Mouse (Mus musculus): ENCODE data around the gene Cdkn1b.
A peak's percentile ranks its signal among the peaks of the same experiment; 100 is the strongest.

Cdkn1b gene

DNA sequence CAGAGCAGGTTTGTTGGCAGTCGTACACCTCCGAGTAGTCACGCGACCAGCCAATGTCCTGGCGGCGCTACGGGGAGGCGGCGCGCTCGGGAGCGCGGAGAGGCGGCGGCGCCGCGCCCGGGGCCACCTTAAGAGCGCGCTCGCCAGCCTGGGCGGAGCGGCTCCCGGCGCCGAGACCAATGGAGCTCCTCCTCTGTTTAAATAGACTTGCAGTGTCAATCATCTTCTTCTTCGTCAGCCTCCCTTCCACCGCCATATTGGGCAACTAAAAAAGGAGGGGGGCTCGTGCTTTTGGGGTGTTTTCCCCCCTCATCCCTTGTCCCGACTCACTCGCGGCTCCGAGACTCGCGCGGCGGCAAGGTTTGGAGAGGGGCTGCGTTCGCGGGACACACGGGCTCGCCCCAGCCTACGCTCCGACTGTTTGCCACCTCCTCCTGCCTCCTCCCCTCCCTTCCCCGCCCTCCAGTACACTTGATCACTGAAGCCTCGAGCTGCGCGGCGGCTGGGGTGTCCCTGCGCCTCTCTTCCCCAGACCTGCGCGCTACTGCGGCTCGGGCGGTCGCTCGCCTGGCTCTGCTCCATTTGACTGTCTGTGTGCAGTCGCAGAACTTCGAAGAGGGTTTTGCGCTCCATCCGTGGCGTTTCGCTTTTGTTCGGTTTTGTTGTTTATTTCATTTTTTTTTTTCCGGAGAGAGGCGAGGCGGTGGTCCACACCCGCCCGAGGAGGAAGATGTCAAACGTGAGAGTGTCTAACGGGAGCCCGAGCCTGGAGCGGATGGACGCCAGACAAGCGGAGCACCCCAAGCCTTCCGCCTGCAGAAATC, at the start of gene Cdkn1b:
Gene Cdkn1b (plus strand): TSS at position 212 of the 824 bp plus-strand sequence.
- DNase-seq (ENCODE audit: low read depth, low spot score), result peak; percentile 96

GRCm38 (mm10) chr6:134870887-134871286, 49.3 kb upstream of the Cdkn1b start:
- DNase-seq (ENCODE audit: low read depth, low spot score), result no peak

DNA sequence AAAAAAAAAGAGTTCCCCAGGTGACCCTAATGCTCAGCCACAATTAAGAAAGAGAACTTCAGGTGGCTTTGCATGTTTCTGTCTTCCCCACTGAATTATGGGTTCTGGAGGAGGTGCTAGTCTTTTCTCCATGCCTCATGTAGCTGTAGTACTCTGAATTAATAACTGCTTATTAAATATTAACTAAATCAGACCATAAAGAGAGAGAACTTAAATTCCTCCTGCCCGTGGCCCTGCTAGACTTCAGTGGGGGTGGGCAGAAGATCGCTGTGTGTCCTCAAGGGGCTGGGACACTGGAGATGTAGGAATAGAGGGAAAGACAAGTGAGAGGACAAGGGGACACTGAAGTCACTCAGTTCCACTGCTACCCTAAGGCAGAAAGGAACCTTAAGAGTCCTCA, 48.0 kb upstream of the Cdkn1b start:
- DNase-seq (ENCODE audit: low read depth, low spot score), result no peak

DNA sequence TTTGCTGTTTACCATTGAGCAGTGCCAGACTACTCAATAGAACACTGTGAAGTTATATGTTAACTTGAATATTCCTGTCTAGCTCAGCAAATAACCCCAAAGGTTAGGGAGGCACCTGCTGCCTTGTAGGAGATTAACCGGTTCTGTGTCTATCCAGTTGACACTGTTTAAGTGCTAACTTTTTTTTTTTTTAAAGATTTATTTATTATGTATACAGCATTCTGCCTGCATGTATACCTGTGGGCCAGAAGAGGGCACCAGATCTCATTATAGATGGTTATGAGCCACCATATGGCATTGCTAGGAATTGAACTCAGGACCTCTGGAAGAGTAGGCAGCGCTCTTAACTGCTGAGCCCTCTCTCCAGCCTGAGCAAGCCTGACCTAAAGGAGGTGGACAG, 47.2 kb upstream of the Cdkn1b start:
- DNase-seq (ENCODE audit: low read depth, low spot score), result peak; percentile 46

- DNase-seq (ENCODE audit: low read depth, low spot score), result peak; percentile 19
Measured at GRCm38 (mm10) chr6:134876795-134877194, 43.4 kb upstream of the Cdkn1b start.

GRCm38 (mm10) chr6:134877276-134877675, 42.9 kb upstream of the Cdkn1b start:
- DNase-seq (ENCODE audit: low read depth, low spot score), result no peak

- DNase-seq (ENCODE audit: low read depth, low spot score), result no peak
Measured at GRCm38 (mm10) chr6:134877892-134878291, 42.3 kb upstream of the Cdkn1b start.

DNA sequence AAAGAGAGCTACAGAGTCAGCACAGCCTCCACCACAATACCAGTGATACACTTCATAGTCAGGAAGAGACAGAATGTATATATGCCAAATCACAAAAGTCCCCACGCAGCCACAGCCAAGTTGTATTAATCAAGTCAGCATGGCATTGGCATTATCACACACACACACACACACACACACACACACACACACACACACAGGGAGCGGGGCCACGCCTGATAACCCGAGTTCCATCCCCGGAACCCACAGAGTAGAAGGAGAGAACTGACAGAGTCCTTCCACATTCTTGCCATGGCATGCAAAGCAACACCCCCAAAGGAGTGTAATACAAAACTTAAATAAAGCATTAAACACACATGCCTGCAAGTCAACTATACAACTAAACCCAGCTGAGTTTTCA, 40.6 kb upstream of the Cdkn1b start:
- DNase-seq (ENCODE audit: low read depth, low spot score), result no peak

DNA sequence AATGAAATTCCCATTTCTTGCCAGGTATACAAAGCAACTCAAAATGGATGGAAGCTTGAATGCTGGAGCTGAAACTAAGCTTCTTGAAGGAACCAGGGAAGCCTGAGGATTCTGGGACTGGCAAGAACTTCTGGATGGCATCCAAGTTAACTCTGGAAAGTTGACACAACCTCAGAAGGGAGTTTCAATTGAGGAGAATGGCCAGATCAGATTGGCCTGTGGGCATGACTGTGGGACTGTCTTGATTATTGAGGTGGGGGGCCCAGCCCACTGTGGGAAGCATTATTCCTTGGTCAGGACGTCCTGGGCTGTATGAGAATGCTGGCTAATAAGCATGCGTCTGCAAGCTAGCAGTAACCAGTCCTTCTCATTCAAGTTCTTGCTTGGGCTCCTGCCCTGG, 40.2 kb upstream of the Cdkn1b start:
- no peak for DNase-seq (ENCODE audit: low read depth, low spot score)

DNA sequence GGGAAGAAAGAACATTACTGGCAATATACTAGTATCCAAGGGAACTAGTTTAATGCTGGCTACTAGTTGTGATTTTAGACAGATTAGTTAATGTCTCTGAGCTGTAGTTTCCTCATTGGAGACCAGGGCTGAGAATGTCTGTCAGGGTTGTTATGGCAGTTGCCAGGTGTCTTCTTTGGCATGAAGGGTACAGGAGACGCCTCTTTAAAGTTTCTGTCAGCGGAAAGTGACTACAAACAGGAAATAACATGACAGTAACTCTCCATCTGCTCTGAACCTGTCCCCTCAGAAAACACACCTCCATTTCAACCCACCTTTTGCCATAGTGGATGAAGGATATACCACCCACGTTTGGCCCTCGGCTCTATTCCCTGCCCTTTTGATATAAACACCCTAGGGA, 36.5 kb upstream of the Cdkn1b start:
- peak; percentile 46 for DNase-seq (ENCODE audit: low read depth, low spot score)

GRCm38 (mm10) chr6:134885515-134885914, 34.7 kb upstream of the Cdkn1b start:
- no peak for DNase-seq (ENCODE audit: low read depth, low spot score)

- DNase-seq (ENCODE audit: low read depth, low spot score), result no peak
Measured at GRCm38 (mm10) chr6:134886475-134886874, 33.7 kb upstream of the Cdkn1b start.

DNA sequence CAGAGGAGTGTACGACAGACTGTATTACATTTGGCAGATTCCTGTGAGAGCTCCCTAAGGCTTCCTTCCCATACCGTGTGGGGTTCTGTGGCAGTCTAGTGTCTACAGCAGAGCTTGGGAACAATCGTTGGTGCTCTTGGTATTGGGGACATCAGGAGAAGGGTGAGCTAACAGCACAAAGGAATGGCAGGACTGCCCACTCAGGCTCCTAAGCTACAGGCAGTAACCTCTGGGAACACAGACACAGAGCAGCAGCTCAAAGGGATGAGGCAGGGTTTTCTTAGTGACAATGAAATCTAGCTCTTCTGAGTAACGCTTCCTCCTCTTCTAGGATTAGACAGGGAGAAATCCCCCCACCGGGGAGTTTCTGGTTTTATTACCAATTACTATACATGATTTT, 33.2 kb upstream of the Cdkn1b start:
- no peak for DNase-seq (ENCODE audit: low read depth, low spot score)

DNA sequence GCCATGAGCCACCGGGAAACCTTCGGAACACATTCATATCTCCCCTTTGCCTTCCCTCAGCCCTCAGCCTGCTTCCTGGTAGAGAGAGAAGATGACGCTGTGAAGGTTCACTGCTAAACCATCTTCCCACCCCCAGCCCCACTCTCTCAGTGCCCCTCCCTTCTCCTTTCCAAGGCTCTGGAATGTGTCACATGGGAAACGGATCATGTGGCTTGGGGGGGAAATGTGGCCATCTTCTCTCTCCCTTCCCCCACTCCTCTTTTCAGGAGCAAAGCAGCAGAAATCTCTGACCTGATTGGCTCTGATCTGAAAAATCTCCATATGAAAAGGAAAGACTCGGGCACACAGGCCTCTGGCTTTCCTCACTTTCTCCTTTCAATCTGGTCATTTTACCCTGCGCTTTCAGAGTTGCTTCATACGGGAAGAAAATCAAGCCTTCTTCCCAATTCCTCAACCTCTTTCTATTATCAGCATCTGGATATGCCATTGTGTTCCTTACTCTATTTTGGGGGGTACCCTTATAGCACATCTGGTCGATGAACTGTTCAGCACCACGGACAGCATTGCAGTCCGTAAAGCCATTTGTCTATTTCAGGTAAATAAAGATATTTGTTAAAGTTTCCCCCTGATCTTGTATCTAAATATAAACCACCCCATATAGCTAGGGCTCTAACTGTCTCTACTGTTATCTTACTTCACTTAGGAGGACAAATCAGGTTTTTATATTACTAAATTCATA, 32.3 kb upstream of the Cdkn1b start:
- DNase-seq (ENCODE audit: low read depth, low spot score), result no peak

- DNase-seq (ENCODE audit: low read depth, low spot score), result no peak
Measured at GRCm38 (mm10) chr6:134888563-134889017, 31.6 kb upstream of the Cdkn1b start.

GRCm38 (mm10) chr6:134889763-134890162, 30.4 kb upstream of the Cdkn1b start:
- DNase-seq (ENCODE audit: low read depth, low spot score), result no peak

DNA sequence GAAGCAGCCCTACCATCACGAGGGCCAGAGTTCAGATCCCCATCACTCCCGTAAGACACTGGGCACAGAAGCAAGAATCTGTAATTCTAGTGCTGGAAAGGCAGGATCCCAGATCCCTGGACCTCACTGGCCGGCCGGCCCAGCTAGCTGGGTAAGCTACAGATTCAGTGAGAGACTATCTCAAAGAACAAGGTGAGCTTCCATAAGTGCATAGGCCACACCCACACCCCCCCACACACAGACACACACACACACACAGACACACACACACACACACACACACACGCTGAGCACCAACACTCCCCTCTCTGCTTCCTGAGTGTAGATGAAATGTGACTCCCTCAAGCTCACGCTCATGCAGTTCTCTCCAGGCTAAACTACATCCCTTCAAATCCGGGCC, 29.8 kb upstream of the Cdkn1b start:
- no peak for DNase-seq (ENCODE audit: low read depth, low spot score)

DNA sequence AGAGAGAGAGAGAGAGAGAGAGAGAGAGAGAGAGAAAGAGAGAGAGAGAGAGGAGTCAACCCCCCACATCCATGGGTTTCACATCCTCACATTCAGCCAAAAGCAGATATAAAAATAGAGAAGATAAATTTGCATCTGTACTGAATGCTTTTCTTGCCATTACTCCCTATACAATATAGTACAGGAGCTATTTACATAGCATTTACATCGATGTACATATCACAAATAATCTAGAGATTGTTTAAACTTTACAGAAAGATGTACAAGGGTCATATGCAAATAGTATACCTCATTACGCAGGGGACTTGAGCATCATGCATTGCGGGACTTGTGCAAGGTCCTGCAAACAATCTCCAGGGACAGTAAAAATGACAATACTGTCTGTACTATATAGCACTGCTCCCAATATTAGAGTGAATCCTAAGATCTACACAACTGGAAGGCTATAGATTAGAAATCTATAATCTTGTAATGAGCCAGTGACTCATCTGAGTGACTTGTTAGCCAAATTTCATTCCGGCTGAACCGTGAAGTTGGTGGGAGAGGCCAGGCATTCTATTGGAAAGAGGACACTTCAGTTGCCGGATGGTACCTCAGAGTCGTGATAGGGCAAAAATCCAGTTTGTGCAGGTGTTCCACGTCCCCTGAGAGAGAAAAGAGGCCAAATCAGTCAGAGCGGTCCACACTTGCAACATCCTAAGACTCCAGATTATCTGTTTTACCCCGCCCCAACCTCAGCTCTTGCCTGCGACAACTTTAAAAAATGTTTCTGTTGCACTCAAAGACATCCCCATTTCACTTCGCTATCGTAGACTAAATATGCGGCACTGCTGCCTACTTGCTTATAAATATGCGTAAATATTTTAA, 23.4 kb upstream of the Cdkn1b start:
- no peak for DNase-seq (ENCODE audit: low read depth, low spot score)

- DNase-seq (ENCODE audit: low read depth, low spot score), result peak; percentile 97
Measured at GRCm38 (mm10) chr6:134897443-134898094, 22.6 kb upstream of the Cdkn1b start.

- DNase-seq (ENCODE audit: low read depth, low spot score), result peak; percentile 92
Measured at GRCm38 (mm10) chr6:134898095-134898965, 21.9 kb upstream of the Cdkn1b start, which contains the start of gene Gpr19. Gene Gpr19 (minus strand): TSS chr6:134898578.
